9 mouse cellular contexts compared by ENCODE assay signal in the genomic region with DNA sequence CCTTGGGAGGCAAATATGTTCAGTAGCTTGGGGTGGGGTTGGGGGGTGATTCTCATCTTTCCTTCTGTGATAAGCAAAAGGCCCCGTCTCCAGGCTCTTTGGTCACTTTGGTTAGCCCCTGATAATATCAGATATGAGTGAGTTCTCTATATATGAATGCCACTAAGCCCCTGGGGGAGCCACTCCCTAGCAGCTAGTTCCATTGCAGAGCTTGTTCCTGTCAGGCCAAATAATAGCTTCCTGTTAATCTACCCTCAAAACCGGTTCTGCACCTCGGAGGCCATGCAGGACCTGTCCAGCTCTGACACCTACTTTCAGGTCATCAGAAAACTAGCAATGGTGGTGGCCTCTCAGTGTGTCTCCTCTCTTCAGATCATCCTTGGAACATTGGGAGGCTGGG. TPM values are rescaled to one million over a fixed set of nuclear protein-coding genes. Genes with fewer than 3 reads are reported as not detected.
DNase-seq lines count a peak whose midpoint lies in the region; ATAC-seq lines count a peak whose summit lies in the region.
"Had no signal": no experiment of that assay in that cellular context is flagged by ENCODE, and none has a peak within 500 bp of the region (broad histone marks: within the 10 kb centered on the region; RNA-seq: fewer than 3 reads in every experiment).

No protein-coding gene starts in this region.

- H3K27ac ChIP-seq in kidney, embryonic 15.5 days, result peak overlapping the region; percentile 84
- peak overlapping the region; percentile 86; the same call in 1 of the 2 replicates for H3K27ac ChIP-seq in forebrain, embryonic 10.5 days
- peak overlapping the region; percentile 84 for H3K27ac ChIP-seq in limb, embryonic 10.5 days
- 0 out of 2 replicates have a peak overlapping the region, but pooled peaks have one; percentile 12 for H3K27ac ChIP-seq in neural tube, embryonic 12.5 days

- H3K9me3 ChIP-seq in kidney, embryonic 15.5 days (replicated peaks), result no peaks in the 10 kb centered on the region
- H3K9me3 ChIP-seq in forebrain, embryonic 10.5 days, result no peaks in the 10 kb centered on the region
- H3K9me3 ChIP-seq in limb, embryonic 10.5 days (replicated peaks), result no peaks in the 10 kb centered on the region
- H3K9me3 ChIP-seq in neural tube, embryonic 12.5 days, result no peaks in the 10 kb centered on the region

- H3K27me3 ChIP-seq in kidney, embryonic 15.5 days, result no peaks in the 10 kb centered on the region
- H3K27me3 ChIP-seq in forebrain, embryonic 10.5 days (ENCODE audit: poor library complexity, severe bottlenecking), result no peaks in the 10 kb centered on the region
- H3K27me3 ChIP-seq in limb, embryonic 10.5 days (ENCODE audit: low read depth, poor library complexity, severe bottlenecking), result no peaks in the 10 kb centered on the region
- no peaks in the 10 kb centered on the region for H3K27me3 ChIP-seq in neural tube, embryonic 12.5 days (replicated peaks)

- no peak for DNase-seq in kidney, adult 11 months
- no peak for DNase-seq in forebrain, embryonic 10.5 days (ENCODE audit: extremely low spot score, low spot score)
- DNase-seq in limb, embryonic 10.5 days (ENCODE audit: low spot score), result no peak
- DNase-seq in testis, postnatal 14 days (ENCODE audit: low spot score), result no peak
- DNase-seq in cerebellum, adult 9-10 months, result no peak

- peaks cover 35% of the 10 kb centered on the region for H3K36me3 ChIP-seq in kidney, embryonic 15.5 days
- peaks cover 36% of the 10 kb centered on the region for H3K36me3 ChIP-seq in forebrain, embryonic 10.5 days (replicated peaks)
- peaks cover 41% of the 10 kb centered on the region for H3K36me3 ChIP-seq in limb, embryonic 10.5 days
- peaks cover 36% of the 10 kb centered on the region for H3K36me3 ChIP-seq in neural tube, embryonic 12.5 days

- peaks cover 59% of the 10 kb centered on the region for H3K4me1 ChIP-seq in kidney, embryonic 15.5 days
- peaks cover 79% of the 10 kb centered on the region for H3K4me1 ChIP-seq in forebrain, embryonic 10.5 days
- peaks cover 60% of the 10 kb centered on the region for H3K4me1 ChIP-seq in limb, embryonic 10.5 days
- peaks cover 47% of the 10 kb centered on the region for H3K4me1 ChIP-seq in neural tube, embryonic 12.5 days

- H3K4me2 ChIP-seq in kidney, embryonic 15.5 days, result peak overlapping the region; percentile 80; the same call in 1 of the 2 replicates
- H3K4me2 ChIP-seq in neural tube, embryonic 12.5 days (replicated peaks), result peak overlapping the region; percentile 70

- no peak overlapping the region for H3K9ac ChIP-seq in kidney, embryonic 15.5 days
- no peak overlapping the region; the same call in 1 of the 2 replicates for H3K9ac ChIP-seq in neural tube, embryonic 12.5 days

- no peak overlapping the region for H3K4me3 ChIP-seq in kidney, embryonic 15.5 days (replicated peaks)
- H3K4me3 ChIP-seq in forebrain, embryonic 10.5 days, result peak overlapping the region; percentile 57; the same call in 1 of the 2 replicates
- H3K4me3 ChIP-seq in limb, embryonic 10.5 days, result peak overlapping the region; percentile 54
- no peak overlapping the region for H3K4me3 ChIP-seq in neural tube, embryonic 12.5 days

- no peak for ATAC-seq in kidney, embryonic 15.5 days (replicated peaks; ENCODE audit: low FRiP score)
- no peak for ATAC-seq in neural tube, embryonic 12.5 days (ENCODE audit: low FRiP score, low read depth)
- ATAC-seq in granulocyte monocyte progenitor cell, adult 5-6 weeks (replicated peaks; ENCODE audit: poor library complexity, severe bottlenecking), result no peak

- WGBS in kidney, embryonic 15.5 days, result 62% methylated on average over 3 of the region's 3 CpGs
- 78% methylated on average over 3 of the region's 3 CpGs for WGBS in forebrain, embryonic 10.5 days
- 81% methylated on average over 3 of the region's 3 CpGs for WGBS in limb, embryonic 10.5 days
- WGBS in neural tube, embryonic 12.5 days, result 86% methylated on average over 3 of the region's 3 CpGs

RNA-seq across cellular contexts. Expression of gene Samd14, which starts 2.3 kb away (rescaled TPM):
- 16.9 and 21.2 TPM in 2 replicates for polyA plus RNA-seq in kidney, embryonic 15.5 days (2015; fragmentation: Nextera tagmentation; extraction: Ambion mirVana)
- polyA plus RNA-seq in forebrain, embryonic 10.5 days (2016; fragmentation: Nextera tagmentation; extraction: Ambion mirVana), result 35.8 and 36.7 TPM in 2 replicates
- polyA plus RNA-seq in limb, embryonic 10.5 days (2016; fragmentation: Nextera tagmentation; extraction: Ambion mirVana), result 29.7 and 39.2 TPM in 2 replicates
- 101 and 106 TPM in 2 replicates for polyA plus RNA-seq in neural tube, embryonic 12.5 days (2016; fragmentation: Nextera tagmentation; extraction: Ambion mirVana)
- total RNA-seq in granulocyte monocyte progenitor cell, adult 5-6 weeks (2014; fragmentation: Nextera tagmentation), result 0.34 and 0.49 TPM in 2 replicates
- 0.05 and 0.65 TPM in 2 replicates for total RNA-seq in granulocyte monocyte progenitor cell, adult 5-6 weeks (2017)

RNA-seq across cellular contexts. Expression of gene Ppp1r9b, which starts 16.6 kb away (rescaled TPM):
- polyA plus RNA-seq in kidney, embryonic 15.5 days (2015; fragmentation: Nextera tagmentation; extraction: Ambion mirVana), result 10.0 and 10.6 TPM in 2 replicates
- polyA plus RNA-seq in forebrain, embryonic 10.5 days (2016; fragmentation: Nextera tagmentation; extraction: Ambion mirVana), result 8.7 and 10.7 TPM in 2 replicates
- polyA plus RNA-seq in limb, embryonic 10.5 days (2016; fragmentation: Nextera tagmentation; extraction: Ambion mirVana), result 9.9 and 10.8 TPM in 2 replicates
- polyA plus RNA-seq in neural tube, embryonic 12.5 days (2016; fragmentation: Nextera tagmentation; extraction: Ambion mirVana), result 18.2 and 19.7 TPM in 2 replicates
- total RNA-seq in granulocyte monocyte progenitor cell, adult 5-6 weeks (2014; fragmentation: Nextera tagmentation), result 50.3 and 61.7 TPM in 2 replicates
- 67.7 and 71.9 TPM in 2 replicates for total RNA-seq in granulocyte monocyte progenitor cell, adult 5-6 weeks (2017)

RNA-seq across cellular contexts. Expression of gene Sgca, which starts 31.3 kb away (rescaled TPM):
- polyA plus RNA-seq in kidney, embryonic 15.5 days (2015; fragmentation: Nextera tagmentation; extraction: Ambion mirVana), result 1.2 and 1.7 TPM in 2 replicates
- polyA plus RNA-seq in forebrain, embryonic 10.5 days (2016; fragmentation: Nextera tagmentation; extraction: Ambion mirVana), result not detected in 2 replicates
- 0.23 TPM in 1 of 2 replicates, not detected in the other for polyA plus RNA-seq in limb, embryonic 10.5 days (2016; fragmentation: Nextera tagmentation; extraction: Ambion mirVana)
- polyA plus RNA-seq in neural tube, embryonic 12.5 days (2016; fragmentation: Nextera tagmentation; extraction: Ambion mirVana), result 0.80 and 0.90 TPM in 2 replicates
- not detected in 2 replicates for total RNA-seq in granulocyte monocyte progenitor cell, adult 5-6 weeks (2014; fragmentation: Nextera tagmentation)
- total RNA-seq in granulocyte monocyte progenitor cell, adult 5-6 weeks (2017), result not detected in 2 replicates

RNA-seq across cellular contexts. Expression of gene Pdk2, which starts 33.7 kb away (rescaled TPM):
- polyA plus RNA-seq in kidney, embryonic 15.5 days (2015; fragmentation: Nextera tagmentation; extraction: Ambion mirVana), result 49.4 and 56.2 TPM in 2 replicates
- polyA plus RNA-seq in forebrain, embryonic 10.5 days (2016; fragmentation: Nextera tagmentation; extraction: Ambion mirVana), result 12.1 and 12.5 TPM in 2 replicates
- polyA plus RNA-seq in limb, embryonic 10.5 days (2016; fragmentation: Nextera tagmentation; extraction: Ambion mirVana), result 9.8 and 21.2 TPM in 2 replicates
- polyA plus RNA-seq in neural tube, embryonic 12.5 days (2016; fragmentation: Nextera tagmentation; extraction: Ambion mirVana), result 20.5 and 20.6 TPM in 2 replicates
- 8.5 and 9.8 TPM in 2 replicates for total RNA-seq in granulocyte monocyte progenitor cell, adult 5-6 weeks (2014; fragmentation: Nextera tagmentation)
- 0.60 and 1.8 TPM in 2 replicates for total RNA-seq in granulocyte monocyte progenitor cell, adult 5-6 weeks (2017)

RNA-seq across cellular contexts. Expression of gene Hils1, which starts 40.0 kb away (rescaled TPM):
- polyA plus RNA-seq in kidney, embryonic 15.5 days (2015; fragmentation: Nextera tagmentation; extraction: Ambion mirVana), result not detected in 2 replicates
- not detected in 2 replicates for polyA plus RNA-seq in forebrain, embryonic 10.5 days (2016; fragmentation: Nextera tagmentation; extraction: Ambion mirVana)
- polyA plus RNA-seq in limb, embryonic 10.5 days (2016; fragmentation: Nextera tagmentation; extraction: Ambion mirVana), result not detected in 2 replicates
- polyA plus RNA-seq in neural tube, embryonic 12.5 days (2016; fragmentation: Nextera tagmentation; extraction: Ambion mirVana), result not detected in 2 replicates
- total RNA-seq in granulocyte monocyte progenitor cell, adult 5-6 weeks (2014; fragmentation: Nextera tagmentation), result not detected in 2 replicates
- total RNA-seq in granulocyte monocyte progenitor cell, adult 5-6 weeks (2017), result not detected in 2 replicates
- total RNA-seq: left cerebral cortex, adult 8-10 months had no signal

Comparison
In these comparisons a context has a peak if more than half of its experiments do, and no peak if none do; other contexts are left out.
1. H3K27ac ChIP-seq: peak in every context shown above with its lines; median percentile 86 in forebrain, embryonic 10.5 days; 84 in kidney, embryonic 15.5 days; 84 in limb, embryonic 10.5 days; 12 in neural tube, embryonic 12.5 days.
2. H3K4me3 ChIP-seq: peak in forebrain, embryonic 10.5 days (single experiment) and limb, embryonic 10.5 days (single experiment); none in kidney, embryonic 15.5 days (single experiment) and neural tube, embryonic 12.5 days (single experiment).